Mouse (Mus musculus): Measurements from ENCODE around the gene Gstp2. TPM values are rescaled to one million over a fixed set of nuclear protein-coding genes. Genes with fewer than 3 reads are reported as not detected.

The Gstp2 gene
- total RNA-seq, 2 experiments from 2014 or later, result 4.8 TPM; not detected in 1

DNA sequence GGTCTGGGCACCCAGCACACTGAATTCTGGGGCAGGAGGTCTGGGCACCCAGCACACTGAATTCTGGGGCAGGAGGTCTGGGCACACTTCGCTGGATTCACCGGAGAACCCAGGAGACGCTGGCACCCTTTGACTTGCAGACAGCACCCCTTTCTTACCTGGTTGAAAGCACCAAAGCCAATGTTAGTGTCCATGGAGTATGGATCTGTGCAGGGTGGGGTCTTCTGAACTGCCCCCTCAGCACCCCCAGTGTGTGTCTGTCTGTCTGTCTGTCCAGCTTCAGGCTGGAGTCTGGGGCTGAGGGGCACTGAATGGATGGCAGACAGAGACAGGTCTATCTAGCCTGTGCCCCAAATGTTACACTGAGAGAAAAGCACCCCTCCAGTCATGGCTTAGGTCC lies 54.3 kb downstream of the Gstp2 start:
- ATAC-seq (ENCODE audit: poor library complexity, severe bottlenecking), result no peak

DNA sequence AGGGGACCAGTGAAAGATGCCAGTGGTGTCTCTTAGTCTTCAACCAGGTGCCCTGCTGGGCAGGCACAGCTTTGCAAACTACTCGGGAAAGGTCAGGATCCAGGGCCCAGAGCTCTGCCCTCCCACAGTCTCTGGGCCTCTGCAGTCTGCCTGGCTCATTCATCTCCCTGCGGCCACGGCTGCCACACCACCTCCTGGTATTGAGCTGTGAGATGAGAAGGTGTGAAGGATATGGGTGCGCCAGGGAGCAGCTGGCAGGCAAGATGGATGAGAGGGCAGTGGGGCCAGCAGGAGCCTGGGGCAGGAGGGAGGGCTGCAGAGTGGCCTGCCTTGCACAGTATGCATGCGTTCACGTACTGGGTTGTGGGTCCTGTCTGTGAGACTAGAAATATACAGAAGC lies 55.0 kb downstream of the Gstp2 start:
- ATAC-seq (ENCODE audit: poor library complexity, severe bottlenecking), result no peak

Other genes starting within 250 kb of the Gstp2 start
Only the 30 nearest of the 33 such genes appear.
- 197 and 207 TPM in 2 replicates for gene Tcirg1, start 138.9 kb downstream of the Gstp2 start, total RNA-seq (2015)
- 315 and 316 TPM in 2 replicates for gene Tcirg1, start 138.9 kb downstream of the Gstp2 start, total RNA-seq (2017)
- 213 and 215 TPM in 2 replicates for gene Ndufs8, start 133.2 kb downstream of the Gstp2 start, total RNA-seq (2015)
- gene Ndufs8, start 133.2 kb downstream of the Gstp2 start, total RNA-seq (2017), result 60.4 and 83.5 TPM in 2 replicates
- gene Aldh3b1, start 116.2 kb downstream of the Gstp2 start, total RNA-seq (2015), result 47.3 and 48.1 TPM in 2 replicates
- 104 TPM in 2 replicates for gene Aldh3b1, start 116.2 kb downstream of the Gstp2 start, total RNA-seq (2017)
- 242 and 258 TPM in 2 replicates for gene Unc93b1, start 110.8 kb downstream of the Gstp2 start, total RNA-seq (2015)
- gene Unc93b1, start 110.8 kb downstream of the Gstp2 start, total RNA-seq (2017), result 447 and 483 TPM in 2 replicates
- gene Aldh3b3, start 87.4 kb downstream of the Gstp2 start, total RNA-seq (2015), result 1.4 and 2.7 TPM in 2 replicates
- gene Aldh3b3, start 87.4 kb downstream of the Gstp2 start, total RNA-seq (2017), result 2.4 TPM in 2 replicates
- gene Aldh3b2, start 73.7 kb downstream of the Gstp2 start, total RNA-seq (2015), result 0.18 and 2.2 TPM in 2 replicates
- gene Aldh3b2, start 73.7 kb downstream of the Gstp2 start, total RNA-seq (2017), result 0.28 and 0.55 TPM in 2 replicates
- gene Acy3, start 59.5 kb downstream of the Gstp2 start, total RNA-seq (2015), result 0.51 and 0.62 TPM in 2 replicates
- gene Acy3, start 59.5 kb downstream of the Gstp2 start, total RNA-seq (2017), result not detected in 2 replicates
- gene Tbx10, start 53.3 kb downstream of the Gstp2 start, total RNA-seq (2015), result not detected in 2 replicates
- gene Tbx10, start 53.3 kb downstream of the Gstp2 start, total RNA-seq (2017), result not detected in 2 replicates
- 8.6 and 13.4 TPM in 2 replicates for gene Nudt8, start 45.4 kb downstream of the Gstp2 start, total RNA-seq (2015)
- gene Nudt8, start 45.4 kb downstream of the Gstp2 start, total RNA-seq (2017), result 4.9 and 5.7 TPM in 2 replicates
- gene Gm49405, start 45.4 kb downstream of the Gstp2 start, total RNA-seq (2015), result 0.45 TPM in 1 of 2 replicates, not detected in the other
- gene Gm49405, start 45.4 kb downstream of the Gstp2 start, total RNA-seq (2017), result 0.28 and 1.2 TPM in 2 replicates
- gene Doc2g, start 42.7 kb downstream of the Gstp2 start, total RNA-seq (2015), result 1.2 and 1.5 TPM in 2 replicates
- 0.18 and 0.37 TPM in 2 replicates for gene Doc2g, start 42.7 kb downstream of the Gstp2 start, total RNA-seq (2017)
- gene Ndufv1, start 33.2 kb downstream of the Gstp2 start, total RNA-seq (2015), result 82.1 and 103 TPM in 2 replicates
- gene Ndufv1, start 33.2 kb downstream of the Gstp2 start, total RNA-seq (2017), result 151 and 169 TPM in 2 replicates
- 257 and 287 TPM in 2 replicates for gene Gstp1, start 8.0 kb downstream of the Gstp2 start, total RNA-seq (2015)
- 69.5 and 80.2 TPM in 2 replicates for gene Gstp1, start 8.0 kb downstream of the Gstp2 start, total RNA-seq (2017)
- 3.0 and 5.0 TPM in 2 replicates for gene Gstp3, start 13.5 kb upstream of the Gstp2 start, total RNA-seq (2015)
- gene Gstp3, start 13.5 kb upstream of the Gstp2 start, total RNA-seq (2017), result 4.0 and 4.5 TPM in 2 replicates
- gene Cabp2, start 35.6 kb upstream of the Gstp2 start, total RNA-seq (2015), result not detected in 2 replicates
- gene Cabp2, start 35.6 kb upstream of the Gstp2 start, total RNA-seq (2017), result not detected in 2 replicates
- 245 and 277 TPM in 2 replicates for gene Cdk2ap2, start 51.2 kb upstream of the Gstp2 start, total RNA-seq (2015)
- gene Cdk2ap2, start 51.2 kb upstream of the Gstp2 start, total RNA-seq (2017), result 72.9 and 83.4 TPM in 2 replicates
- gene Pitpnm1, start 54.0 kb upstream of the Gstp2 start, total RNA-seq (2015), result 38.3 and 47.7 TPM in 2 replicates
- 30.2 and 38.9 TPM in 2 replicates for gene Pitpnm1, start 54.0 kb upstream of the Gstp2 start, total RNA-seq (2017)
- 111 and 139 TPM in 2 replicates for gene Aip, start 79.8 kb upstream of the Gstp2 start, total RNA-seq (2015)
- gene Aip, start 79.8 kb upstream of the Gstp2 start, total RNA-seq (2017), result 72.5 and 76.7 TPM in 2 replicates
- not detected in 2 replicates for gene Gpr152, start 93.8 kb upstream of the Gstp2 start, total RNA-seq (2015)
- gene Gpr152, start 93.8 kb upstream of the Gstp2 start, total RNA-seq (2017), result not detected in 2 replicates
- 0.14 and 0.22 TPM in 2 replicates for gene Cabp4, start 98.0 kb upstream of the Gstp2 start, total RNA-seq (2015)
- gene Cabp4, start 98.0 kb upstream of the Gstp2 start, total RNA-seq (2017), result not detected in 2 replicates
- 279 and 345 TPM in 2 replicates for gene Coro1b, start 102.6 kb upstream of the Gstp2 start, total RNA-seq (2015)
- 142 and 161 TPM in 2 replicates for gene Coro1b, start 102.6 kb upstream of the Gstp2 start, total RNA-seq (2017)
- 30.5 and 42.1 TPM in 2 replicates for gene Ptprcap, start 107.6 kb upstream of the Gstp2 start, total RNA-seq (2015)
- 43.9 and 44.8 TPM in 2 replicates for gene Ptprcap, start 107.6 kb upstream of the Gstp2 start, total RNA-seq (2017)
- gene Rps6kb2, start 117.3 kb upstream of the Gstp2 start, total RNA-seq (2015), result 21.0 and 26.7 TPM in 2 replicates
- gene Rps6kb2, start 117.3 kb upstream of the Gstp2 start, total RNA-seq (2017), result 21.0 and 25.0 TPM in 2 replicates
- gene Carns1, start 129.5 kb upstream of the Gstp2 start, total RNA-seq (2015), result 3.9 and 4.7 TPM in 2 replicates
- gene Carns1, start 129.5 kb upstream of the Gstp2 start, total RNA-seq (2017), result 1.3 and 2.0 TPM in 2 replicates
- 52.8 and 59.9 TPM in 2 replicates for gene Tbc1d10c, start 145.3 kb upstream of the Gstp2 start, total RNA-seq (2015)
- gene Tbc1d10c, start 145.3 kb upstream of the Gstp2 start, total RNA-seq (2017), result 21.5 and 33.5 TPM in 2 replicates
- gene Ppp1ca, start 146.0 kb upstream of the Gstp2 start, total RNA-seq (2015), result 496 and 536 TPM in 2 replicates
- gene Ppp1ca, start 146.0 kb upstream of the Gstp2 start, total RNA-seq (2017), result 639 and 705 TPM in 2 replicates
- 32.8 and 36.7 TPM in 2 replicates for gene Rad9a, start 155.6 kb upstream of the Gstp2 start, total RNA-seq (2015)
- 21.4 and 22.8 TPM in 2 replicates for gene Rad9a, start 155.6 kb upstream of the Gstp2 start, total RNA-seq (2017)
- gene Clcf1, start 168.2 kb upstream of the Gstp2 start, total RNA-seq (2015), result 1.4 and 2.9 TPM in 2 replicates
- gene Clcf1, start 168.2 kb upstream of the Gstp2 start, total RNA-seq (2017), result 0.40 and 2.2 TPM in 2 replicates
- not detected in 2 replicates for gene AC109138.7, start 168.3 kb upstream of the Gstp2 start, total RNA-seq (2015)
- not detected in 2 replicates for gene AC109138.7, start 168.3 kb upstream of the Gstp2 start, total RNA-seq (2017)
- 98.9 and 105 TPM in 2 replicates for gene Pold4, start 185.9 kb upstream of the Gstp2 start, total RNA-seq (2015)
- gene Pold4, start 185.9 kb upstream of the Gstp2 start, total RNA-seq (2017), result 102 and 122 TPM in 2 replicates